Mouse (Mus musculus) C2C12 (cell line): ENCODE data around the gene Mapkapk3. TPM values are rescaled to one million over a fixed set of nuclear protein-coding genes. Genes with fewer than 3 reads are reported as not detected.

ENCODE experiments used
- H3K27me3 ChIP-seq: one replicate; pipeline ENCODE4 v1.6.1; 2011; ENCODE audit not compliant: control insufficient read depth, insufficient read depth, insufficient read length
- H3K36me3 ChIP-seq: one replicate; pipeline ENCODE4 v1.6.1; 2011; ENCODE audit not compliant: control insufficient read depth, insufficient read depth
- H3K4me3 ChIP-seq: one replicate; pipeline ENCODE4 v1.5.1; 2011; ENCODE audit warnings: mild to moderate bottlenecking, control low read depth; ENCODE audit not compliant: poor library complexity, insufficient read depth, severe bottlenecking
- H3K79me2 ChIP-seq: one replicate; pipeline ENCODE4 v1.6.1; 2011; ENCODE audit not compliant: control insufficient read depth, insufficient read depth
- H3K79me3 ChIP-seq: one replicate; pipeline ENCODE4 v1.6.1; 2011; ENCODE audit warnings: low read depth, control low read depth
- H3ac ChIP-seq: one replicate; pipeline ENCODE3; 2011; ENCODE audit warnings: low read depth; ENCODE audit not compliant: control insufficient read depth, insufficient read length
- CEBPB ChIP-seq: IDR thresholded peaks from one replicate; pipeline ENCODE4 v1.6.1; 2011; ENCODE audit warnings: low read depth, mild to moderate bottlenecking, control low read depth, moderate library complexity
- CTCF ChIP-seq: IDR thresholded peaks from one replicate; pipeline ENCODE4 v1.5.1; 2011; ENCODE audit not compliant: control insufficient read depth, insufficient read depth, insufficient read length
- FOSL1 ChIP-seq: IDR thresholded peaks from one replicate; pipeline ENCODE4 v1.8.0; 2011; ENCODE audit warnings: mild to moderate bottlenecking, low read length; ENCODE audit not compliant: poor library complexity, insufficient read depth, severe bottlenecking
- MAX ChIP-seq: IDR thresholded peaks from one replicate; pipeline ENCODE4 v1.6.1; 2011; ENCODE audit warnings: mild to moderate bottlenecking, control low read depth
- MYOD1 ChIP-seq: IDR thresholded peaks from one replicate; pipeline ENCODE4 v1.6.1; 2011; ENCODE audit warnings: low read depth; ENCODE audit not compliant: control insufficient read depth, insufficient read length
- MYOG ChIP-seq: IDR thresholded peaks from one replicate; pipeline ENCODE4 v1.6.1; 2011; ENCODE audit not compliant: control insufficient read depth, insufficient read length; ENCODE audit errors: extremely low read depth
- USF1 ChIP-seq: IDR thresholded peaks from one replicate; pipeline ENCODE4 v1.6.1; 2011; ENCODE audit warnings: low read depth, mild to moderate bottlenecking, control low read depth, moderate library complexity
- polyA plus RNA-seq: library from polyadenylated mRNA; unstranded; fragments of >200 nt; fragmentation: generic; extraction: Trizol; gene quantifications from one replicate; pipeline ENCODE4 v1.2.1, GENCODE M21; 2012; ENCODE audit warnings: missing spikeins

Gene Mapkapk3
- polyA plus RNA-seq, 1 experiment, result 5.3 TPM

DNA sequence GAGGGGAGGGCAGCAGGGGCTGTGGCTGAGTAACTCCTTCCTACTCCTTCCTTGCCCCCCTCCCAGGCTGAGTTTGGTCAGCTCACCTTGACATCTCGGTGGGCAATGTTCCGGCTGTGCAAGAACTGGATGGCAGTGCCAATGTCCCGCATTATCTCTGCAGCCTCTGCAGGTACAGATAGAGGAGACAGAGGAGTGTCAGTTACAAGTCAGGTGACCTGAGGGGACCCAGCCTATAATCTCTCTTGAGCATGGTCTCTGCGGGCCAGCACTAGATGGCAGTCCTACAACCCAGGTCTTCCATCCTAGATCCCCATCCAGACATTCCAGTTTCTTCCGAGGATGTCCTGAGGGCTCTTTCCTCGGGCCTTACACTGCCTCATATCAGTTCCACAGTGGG, 27.9 kb downstream of the Mapkapk3 start:
- H3K36me3 ChIP-seq, result no peaks in the 10 kb centered on the region
- no peaks in the 10 kb centered on the region for H3K79me3 ChIP-seq
- no peaks in the 10 kb centered on the region for H3K79me2 ChIP-seq
- no peak overlapping the region for H3K4me3 ChIP-seq
- no peak overlapping the region for H3ac ChIP-seq
- TF ChIP-seq MYOG (no peak), MYOD1 (no peak), USF1 (no peak), MAX (no peak)
- H3K27me3 ChIP-seq, result no peaks in the 10 kb centered on the region

DNA sequence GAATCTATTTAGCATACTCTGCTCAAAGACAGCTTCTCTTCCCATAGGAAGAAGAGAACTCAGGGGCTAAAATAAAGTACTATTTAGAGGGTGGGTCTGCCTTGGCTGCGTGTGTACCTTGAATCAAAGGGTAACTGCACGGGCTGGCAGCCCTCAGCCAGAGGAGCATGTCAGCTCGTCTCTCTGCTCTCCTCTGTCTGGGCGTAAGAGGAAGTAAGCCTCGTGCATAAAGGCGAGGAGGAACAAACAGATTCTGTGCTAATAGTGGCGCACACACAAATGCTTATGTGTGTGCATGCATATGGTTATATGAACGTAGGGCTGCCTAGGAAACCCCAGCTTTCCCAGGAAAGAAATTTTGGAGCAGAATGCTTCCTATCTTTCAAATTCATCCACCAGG, 28.8 kb downstream of the Mapkapk3 start:
- Histone ChIP-seq H3K36me3 (no peaks in the 10 kb centered on the region), H3ac (no peak overlapping the region), H3K79me2 (no peaks in the 10 kb centered on the region), H3K4me3 (no peak overlapping the region), H3K79me3 (no peaks in the 10 kb centered on the region), H3K27me3 (no peaks in the 10 kb centered on the region)
- TF ChIP-seq USF1 (no peak), CEBPB (no peak), FOSL1 (no peak), CTCF (no peak), MYOD1 (no peak), MAX (no peak), MYOG (no peak)

DNA sequence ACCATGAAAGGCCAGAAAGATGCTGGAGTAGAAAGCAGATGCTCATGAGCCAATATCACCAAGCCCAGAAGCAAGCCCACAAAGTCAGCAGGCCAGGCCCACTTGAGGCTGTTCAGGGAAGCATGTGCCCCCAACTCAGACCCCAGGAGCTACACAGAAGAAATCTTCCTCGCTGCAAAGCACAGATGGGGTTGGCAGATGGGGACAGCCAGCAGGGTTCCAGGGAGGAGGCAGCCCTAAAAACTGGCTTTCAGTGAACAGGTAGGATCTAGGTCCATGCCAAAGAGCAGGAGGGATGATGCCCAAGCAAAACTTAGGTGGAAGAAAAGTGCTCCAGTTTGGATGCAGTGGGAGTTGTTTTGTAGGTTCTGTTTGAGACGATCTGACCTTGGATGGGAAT, 29.2 kb downstream of the Mapkapk3 start:
- no peak overlapping the region for H3ac ChIP-seq
- no peaks in the 10 kb centered on the region for H3K27me3 ChIP-seq
- TF ChIP-seq CEBPB (no peak), CTCF (no peak), MYOG (no peak), FOSL1 (no peak), MYOD1 (no peak), USF1 (no peak), MAX (no peak)
- H3K4me3 ChIP-seq, result no peak overlapping the region
- no peaks in the 10 kb centered on the region for H3K79me3 ChIP-seq
- no peaks in the 10 kb centered on the region for H3K79me2 ChIP-seq
- H3K36me3 ChIP-seq, result no peaks in the 10 kb centered on the region

DNA sequence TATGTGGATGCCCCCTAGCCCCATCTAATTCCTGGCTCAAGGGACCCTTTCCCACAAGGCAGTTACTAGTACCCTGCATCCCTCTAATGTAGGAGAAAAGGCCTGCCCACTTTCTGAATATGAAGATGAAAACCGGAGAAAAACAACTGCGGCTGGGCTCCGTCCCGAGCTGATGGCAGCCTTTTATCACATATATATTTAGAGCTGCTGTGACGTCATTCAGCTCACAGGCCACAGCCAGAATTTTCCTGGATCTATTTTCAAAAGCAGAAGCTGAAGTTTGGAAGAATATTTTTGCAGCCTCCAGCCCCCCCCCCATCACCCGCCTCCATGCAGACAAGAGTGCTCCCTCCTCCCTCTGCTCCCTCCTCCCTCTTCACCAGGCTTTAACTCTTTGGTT, 30.1 kb downstream of the Mapkapk3 start:
- Histone ChIP-seq H3K79me2 (no peaks in the 10 kb centered on the region), H3ac (no peak overlapping the region), H3K79me3 (no peaks in the 10 kb centered on the region), H3K4me3 (no peak overlapping the region), H3K36me3 (no peaks in the 10 kb centered on the region), H3K27me3 (no peaks in the 10 kb centered on the region)
- TF ChIP-seq MYOD1 (no peak), USF1 (no peak), MYOG (no peak), CTCF (no peak), FOSL1 (no peak), MAX (no peak), CEBPB (no peak)

DNA sequence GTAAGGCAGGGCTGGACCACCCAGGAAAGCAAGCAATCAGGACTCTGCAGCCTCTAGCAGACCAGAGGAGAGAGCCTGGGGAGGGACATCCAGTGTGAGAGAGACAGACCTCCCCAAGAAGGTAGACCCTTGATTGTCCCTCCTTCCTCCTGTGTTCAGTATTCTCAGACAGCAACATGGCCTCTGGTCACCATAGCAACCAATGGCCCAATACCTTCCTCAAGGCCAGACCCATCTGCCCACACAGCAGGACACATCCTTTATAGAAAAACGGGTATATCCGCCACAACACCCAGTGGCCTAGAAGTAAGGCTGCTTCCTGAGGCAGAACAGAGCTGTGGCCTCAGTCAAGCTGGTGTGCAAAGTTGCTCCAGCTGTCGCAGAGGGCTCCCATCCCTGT, 34.1 kb downstream of the Mapkapk3 start:
- H3K36me3 ChIP-seq, result no peaks in the 10 kb centered on the region
- H3ac ChIP-seq, result no peak overlapping the region
- no peaks in the 10 kb centered on the region for H3K79me2 ChIP-seq
- no peaks in the 10 kb centered on the region for H3K27me3 ChIP-seq
- no peaks in the 10 kb centered on the region for H3K79me3 ChIP-seq
- H3K4me3 ChIP-seq, result no peak overlapping the region
- TF ChIP-seq CEBPB, result no peak
- no peak for TF ChIP-seq USF1
- no peak for TF ChIP-seq CTCF
- no peak for TF ChIP-seq MYOG
- no peak for TF ChIP-seq MYOD1
- no peak for TF ChIP-seq MAX
- no peak for TF ChIP-seq FOSL1

DNA sequence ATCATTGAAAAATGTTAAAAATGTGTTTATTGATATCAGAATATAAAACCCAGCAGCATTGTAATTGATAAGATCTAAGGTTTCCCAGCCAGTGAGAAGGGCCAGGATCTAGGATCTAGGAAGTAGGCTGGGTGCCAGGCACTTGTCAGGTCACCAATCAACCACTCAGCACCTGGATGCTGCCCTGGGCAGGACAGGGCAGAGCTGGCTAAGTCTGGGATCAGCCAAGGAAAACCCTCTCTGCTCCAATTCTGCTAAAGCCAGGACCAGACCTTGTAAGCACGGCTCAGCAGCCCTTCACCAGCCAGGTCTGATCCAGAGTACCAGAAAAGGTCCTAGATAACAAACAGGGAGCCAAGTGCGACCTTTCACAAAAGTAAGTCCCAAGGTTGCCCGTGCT, 34.8 kb downstream of the Mapkapk3 start:
- no peak for TF ChIP-seq FOSL1
- no peak for TF ChIP-seq CEBPB
- no peak for TF ChIP-seq MYOD1
- TF ChIP-seq USF1, result no peak
- no peak for TF ChIP-seq CTCF
- no peak for TF ChIP-seq MAX
- TF ChIP-seq MYOG, result no peak
- H3K79me3 ChIP-seq, result no peaks in the 10 kb centered on the region

More for the DNA sequence above, 34.8 kb downstream of the Mapkapk3 start:
- no peak overlapping the region for H3K4me3 ChIP-seq
- H3K79me2 ChIP-seq, result no peaks in the 10 kb centered on the region
- no peak overlapping the region for H3ac ChIP-seq
- H3K27me3 ChIP-seq, result no peaks in the 10 kb centered on the region
- no peaks in the 10 kb centered on the region for H3K36me3 ChIP-seq
